ENCODE assay signal across 23 mouse cellular contexts in the genomic region with DNA sequence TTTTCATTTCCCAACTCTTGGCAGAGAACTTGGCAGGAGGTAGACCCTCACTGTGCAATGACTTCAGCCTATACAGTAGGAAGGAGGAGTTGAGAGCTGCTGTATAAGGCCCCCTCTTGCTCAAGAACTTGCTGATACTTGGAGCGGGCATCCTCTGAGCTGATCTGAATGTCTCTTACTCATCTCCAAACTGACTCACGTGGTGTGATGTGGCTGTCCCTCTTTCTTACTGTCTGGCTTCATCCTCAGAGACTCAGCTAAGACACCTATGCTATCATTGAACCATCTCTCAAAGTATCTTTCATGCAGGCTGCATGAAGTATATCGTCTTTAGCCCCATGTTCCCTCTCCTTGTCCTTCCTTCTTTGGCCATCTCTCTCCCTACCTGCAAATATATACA.
"Had no signal": no experiment of that assay in that cellular context is flagged by ENCODE, and none has a peak within 500 bp of the region (broad histone marks: within the 10 kb centered on the region; RNA-seq: fewer than 3 reads in every experiment).

No protein-coding gene starts in this region.

- H3K27ac ChIP-seq: heart, adult 2 months; heart, embryonic 13.5 days; heart, embryonic 15.5 days; hindbrain, embryonic 13.5 days; hindbrain, embryonic 15.5 days; hindbrain, postnatal 0 days; intestine, embryonic 15.5 days; limb, embryonic 13.5 days; limb, embryonic 15.5 days; liver, embryonic 12.5 days; liver, embryonic 14.5 days had no signal

- H3K4me1 ChIP-seq: heart, embryonic 13.5 days; heart, embryonic 15.5 days; intestine, embryonic 15.5 days; liver, embryonic 12.5 days had no signal

- H3K27me3 ChIP-seq: hindbrain, embryonic 13.5 days; hindbrain, embryonic 15.5 days; intestine, embryonic 15.5 days had no signal

- DNase-seq: gastrocnemius, postnatal 14 days; gastrocnemius, postnatal 36 days; heart, adult 2 months; heart, postnatal 14 days; heart, postnatal 36 days; kidney, adult 18-20 months; kidney, adult 8-10 months; kidney, postnatal 14 days; kidney, postnatal 36 days; layer of hippocampus, adult 9-11 months; layer of hippocampus, postnatal 36 days had no signal

- H3K9me3 ChIP-seq: heart, embryonic 13.5 days; heart, embryonic 15.5 days; hindbrain, embryonic 13.5 days; hindbrain, embryonic 15.5 days; intestine, embryonic 15.5 days; limb, embryonic 13.5 days; limb, embryonic 15.5 days; liver, embryonic 12.5 days had no signal

- H3K4me3 ChIP-seq: heart, adult 2 months; heart, embryonic 13.5 days; heart, embryonic 15.5 days; hindbrain, embryonic 13.5 days; hindbrain, embryonic 15.5 days; intestine, embryonic 15.5 days; limb, embryonic 13.5 days; limb, embryonic 15.5 days; liver, embryonic 12.5 days had no signal

- H3K36me3 ChIP-seq: heart, embryonic 13.5 days; heart, embryonic 15.5 days; hindbrain, embryonic 13.5 days; hindbrain, embryonic 15.5 days; intestine, embryonic 15.5 days; limb, embryonic 13.5 days; limb, embryonic 15.5 days; liver, embryonic 12.5 days had no signal

- ATAC-seq: hindbrain, postnatal 0 days; inflammation-experienced regulatory T-cells, adult 6 months; intestine, embryonic 15.5 days; intestine, postnatal 0 days; liver, embryonic 12.5 days had no signal
